ENCODE assay signal across 20 mouse cellular contexts in the genomic region with DNA sequence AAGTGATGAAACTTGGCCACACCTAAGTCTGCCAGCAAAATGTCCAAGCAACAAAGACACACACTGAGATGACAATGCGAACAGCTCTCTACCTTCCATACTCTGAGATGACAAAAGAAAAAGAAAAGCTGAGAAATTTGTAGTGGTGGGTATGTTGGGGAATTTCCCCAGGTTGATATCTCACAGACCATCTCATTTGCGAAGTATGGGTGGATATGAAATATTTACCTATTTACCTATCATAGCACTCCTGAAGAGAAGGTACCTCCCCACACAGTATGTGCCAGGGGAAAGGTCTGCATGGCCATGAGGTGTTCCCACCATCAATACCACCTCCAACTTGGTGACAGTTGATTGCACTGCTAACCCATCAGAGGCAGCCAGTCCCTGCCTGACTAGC.
"Had no signal": no experiment of that assay in that cellular context is flagged by ENCODE, and none has a peak within 500 bp of the region (broad histone marks: within the 10 kb centered on the region; RNA-seq: fewer than 3 reads in every experiment).

No protein-coding gene starts in this region.

- ATAC-seq: forebrain, embryonic 13.5 days; forebrain, embryonic 14.5 days; forebrain, embryonic 15.5 days; forebrain, embryonic 16.5 days; forebrain, postnatal 0 days had no signal

- DNase-seq: cerebellum, adult 9-10 months; cerebellum, adult 9-11 months; cerebellum, postnatal 10 days; cerebellum, postnatal 14 days; cerebellum, postnatal 25 days; cerebellum, postnatal 36 days; embryo, embryonic 11 days; forebrain, postnatal 0 days; gastrocnemius, adult 2 months; gastrocnemius, postnatal 10 days; gastrocnemius, postnatal 14 days; gastrocnemius, postnatal 25 days; gastrocnemius, postnatal 36 days; heart, adult 11 months; heart, adult 18-20 months; heart, adult 2 months had no signal
